Mouse (Mus musculus) cerebellum, adult 2 months (tissue): Measurements from ENCODE around the gene Gm45837. TPM values are rescaled to one million over a fixed set of nuclear protein-coding genes. Genes with fewer than 3 reads are reported as not detected.

Experiments
- DNase-seq, 2 experiments: peaks; one replicate each; pipeline ENCODE4 v3.0.0; 2021
- H3K27ac ChIP-seq: fragments of 200-500 bp; 2 replicates; pipeline ENCODE4 v1.5.1; 2012; ENCODE audit warnings: low read length, control low read depth, inconsistent platforms; ENCODE audit not compliant: insufficient read depth
- H3K27me3 ChIP-seq: fragments of 200-500 bp; 2 replicates; pipeline ENCODE4 v1.6.1; 2012; ENCODE audit warnings: inconsistent platforms, mild to moderate bottlenecking, low read length, moderate library complexity; ENCODE audit not compliant: control insufficient read depth, insufficient read depth
- H3K4me1 ChIP-seq: fragments of 200-500 bp; 2 replicates; pipeline ENCODE4 v1.6.1; 2011; ENCODE audit warnings: low read length; ENCODE audit not compliant: control insufficient read depth, insufficient read depth
- H3K4me3 ChIP-seq: fragments of 200-500 bp; replicated peaks from 2 replicates; pipeline ENCODE3; 2011; ENCODE audit warnings: mild to moderate bottlenecking, low read depth, low read length, control low read depth; ENCODE audit not compliant: insufficient read depth
- CTCF ChIP-seq: fragments of 200-500 bp; IDR thresholded peaks from 2 replicates; pipeline ENCODE4 v1.5.1; 2011; ENCODE audit warnings: low read depth, mild to moderate bottlenecking, control low read depth, low read length, moderate library complexity, borderline replicate concordance; ENCODE audit not compliant: insufficient read depth
- POLR2A ChIP-seq: fragments of 200-500 bp; IDR thresholded peaks from 2 replicates; pipeline ENCODE4 v1.6.1; 2011; ENCODE audit warnings: low read length, control low read depth, borderline replicate concordance; ENCODE audit not compliant: insufficient read depth
- WGBS: fragments of 180-500 bp; shearing (Covaris S2); methylation state at CpG from one replicate; pipeline ENCODE4 v1.1.7; 2018; 5-methylcytosine and 5-hydroxymethylcytosine counted together
- polyA plus RNA-seq: library from polyadenylated mRNA; depleted of rRNA; stranded (reverse); fragments of >200 nt; gene quantifications from 2 replicates; pipeline ENCODE4 v1.2.3, GENCODE M21; 2012

The Gm45837 gene
- polyA plus RNA-seq, 1 experiment: 1.2 TPM

- no peak for TF ChIP-seq POLR2A
- TF ChIP-seq CTCF: no peak
- WGBS: 73% methylated on average over 3 of the region's 3 CpGs
- Histone ChIP-seq H3K27ac (no peak overlapping the region), H3K4me1 (peaks cover 3% of the 10 kb centered on the region), H3K27me3 (no peaks in the 10 kb centered on the region; the same call in 1 of the 2 replicates), H3K4me3 (no peak overlapping the region)
- no peak for DNase-seq
These were observed 42.0 kb downstream of the Gm45837 start for GRCm38 (mm10) chr7:101452669-101453068.

GRCm38 (mm10) chr7:101453296-101453695, 42.6 kb downstream of the Gm45837 start:
- 85% methylated on average over 3 of the region's 3 CpGs for WGBS
- peak overlapping the region; percentile 16 for H3K4me3 ChIP-seq
- no peak for DNase-seq
- H3K4me1 ChIP-seq: peaks cover 3% of the 10 kb centered on the region
- no peak for TF ChIP-seq CTCF
- no peak for TF ChIP-seq POLR2A
- H3K27ac ChIP-seq: no peak overlapping the region
- no peaks in the 10 kb centered on the region; the same call in 1 of the 2 replicates for H3K27me3 ChIP-seq

- H3K4me1 ChIP-seq: peaks cover 3% of the 10 kb centered on the region
- peak overlapping the region; percentile 2 for H3K4me3 ChIP-seq
- WGBS: 54% methylated on average over 8 of the region's 8 CpGs
- no peak overlapping the region for H3K27ac ChIP-seq
- TF ChIP-seq CTCF (no peak), POLR2A (no peak)
- H3K27me3 ChIP-seq: no peaks in the 10 kb centered on the region; the same call in 1 of the 2 replicates
- DNase-seq: no peak
These were observed 43.0 kb downstream of the Gm45837 start for GRCm38 (mm10) chr7:101453725-101454124.

GRCm38 (mm10) chr7:101454479-101454878, 43.8 kb downstream of the Gm45837 start:
- no peak for TF ChIP-seq CTCF
- TF ChIP-seq POLR2A: no peak
- peaks cover 3% of the 10 kb centered on the region for H3K4me1 ChIP-seq
- no peak overlapping the region for H3K27ac ChIP-seq
- DNase-seq: no peak
- H3K4me3 ChIP-seq: no peak overlapping the region
- no peaks in the 10 kb centered on the region; the same call in 1 of the 2 replicates for H3K27me3 ChIP-seq
- 16% methylated on average over 9 of the region's 9 CpGs for WGBS

GRCm38 (mm10) chr7:101455141-101455540, 44.5 kb downstream of the Gm45837 start:
- TF ChIP-seq POLR2A: no peak
- no peak for TF ChIP-seq CTCF
- 16% methylated on average over 6 of the region's 6 CpGs for whole genome bisulfite sequencing
- peak; percentile 28 to 34 for DNase-seq
- H3K27ac ChIP-seq: no peak overlapping the region
- H3K27me3 ChIP-seq: no peaks in the 10 kb centered on the region; the same call in 1 of the 2 replicates
- no peak overlapping the region for H3K4me3 ChIP-seq
- H3K4me1 ChIP-seq: peaks cover 4% of the 10 kb centered on the region

- no peak overlapping the region for H3K4me3 ChIP-seq
- no peak overlapping the region for H3K27ac ChIP-seq
- WGBS: 40% methylated on average over 4 of the region's 4 CpGs
- no peak for TF ChIP-seq CTCF
- no peak for TF ChIP-seq POLR2A
- no peaks in the 10 kb centered on the region; the same call in 1 of the 2 replicates for H3K27me3 ChIP-seq
- H3K4me1 ChIP-seq: peaks cover 7% of the 10 kb centered on the region
- no peak for DNase-seq
These were observed 45.6 kb downstream of the Gm45837 start for GRCm38 (mm10) chr7:101456318-101456717.

- H3K4me3 ChIP-seq: no peak overlapping the region
- H3K27me3 ChIP-seq: no peaks in the 10 kb centered on the region; the same call in 1 of the 2 replicates
- no peak for DNase-seq
- 53% methylated on average over 5 of the region's 5 CpGs for WGBS
- H3K4me1 ChIP-seq: peaks cover 11% of the 10 kb centered on the region
- TF ChIP-seq POLR2A (no peak), CTCF (no peak)
- no peak overlapping the region for H3K27ac ChIP-seq
These were observed 46.1 kb downstream of the Gm45837 start for GRCm38 (mm10) chr7:101456789-101457188.

- H3K4me3 ChIP-seq: no peak overlapping the region
- H3K27ac ChIP-seq: no peak overlapping the region
- no peaks in the 10 kb centered on the region; the same call in 1 of the 2 replicates for H3K27me3 ChIP-seq
- peaks cover 16% of the 10 kb centered on the region for H3K4me1 ChIP-seq
- TF ChIP-seq POLR2A (no peak), CTCF (no peak)
- no peak for DNase-seq
- WGBS: 80% methylated on average over 5 of the region's 5 CpGs
These were observed 46.6 kb downstream of the Gm45837 start for GRCm38 (mm10) chr7:101457283-101457682.

GRCm38 (mm10) chr7:101457801-101458200, 47.1 kb downstream of the Gm45837 start:
- no peak for TF ChIP-seq CTCF
- TF ChIP-seq POLR2A: no peak
- 78% methylated on average over 8 of the region's 8 CpGs for WGBS
- H3K27ac ChIP-seq: no peak overlapping the region
- no peak for DNase-seq
- H3K27me3 ChIP-seq: no peaks in the 10 kb centered on the region; the same call in 1 of the 2 replicates
- peaks cover 21% of the 10 kb centered on the region for H3K4me1 ChIP-seq
- no peak overlapping the region for H3K4me3 ChIP-seq
